Mouse (Mus musculus) brain, embryonic 14.5 days (tissue): ENCODE data around the gene Pxdn. TPM values are rescaled to one million over a fixed set of nuclear protein-coding genes. Genes with fewer than 3 reads are reported as not detected.

Source experiments
- DNase-seq: peaks from one replicate; pipeline ENCODE4 v3.0.0-alpha.2; 2011; ENCODE audit warnings: low read depth
- CTCF ChIP-seq: fragments of 200-500 bp; IDR thresholded peaks from 2 replicates; pipeline ENCODE4 v1.5.1; 2012; ENCODE audit warnings: inconsistent platforms, mild to moderate bottlenecking, moderate library complexity, borderline replicate concordance; ENCODE audit not compliant: insufficient read depth, insufficient read length; ENCODE audit errors: extremely low read depth
- POLR2A ChIP-seq: fragments of 200-500 bp; IDR thresholded peaks from 2 replicates; pipeline ENCODE4 v1.6.1; 2012; ENCODE audit warnings: mild to moderate bottlenecking, inconsistent platforms, borderline replicate concordance; ENCODE audit not compliant: poor library complexity, insufficient read depth, insufficient read length, severe bottlenecking; ENCODE audit errors: extremely low read depth
- polyA plus RNA-seq: library from polyadenylated mRNA; depleted of rRNA; stranded (reverse); fragments of >200 nt; gene quantifications from 2 replicates; pipeline ENCODE4 v1.2.3, GENCODE M21; 2012

Pxdn gene
- polyA plus RNA-seq, 1 experiment: 174 TPM

DNA sequence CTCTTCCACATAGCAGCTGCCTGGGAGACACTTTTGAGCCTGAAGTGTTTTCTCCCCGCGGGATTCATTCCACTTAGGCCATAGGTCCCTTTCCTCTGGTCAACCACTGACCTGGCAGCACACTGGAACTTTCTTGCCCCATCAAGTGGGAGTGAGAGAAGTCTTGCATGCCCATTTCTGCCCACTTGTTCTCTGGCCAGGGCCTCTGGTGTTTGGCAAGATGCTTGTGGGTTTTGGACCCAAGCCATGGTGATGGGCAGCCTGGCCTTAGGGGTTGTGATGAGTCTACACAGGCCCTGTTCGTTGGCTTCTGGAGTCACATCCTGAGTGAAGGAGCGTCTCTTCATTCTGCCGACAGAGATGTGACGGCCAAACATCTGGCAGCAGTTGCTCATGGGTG is 47.7 kb downstream of the Pxdn start:
- TF ChIP-seq POLR2A: no peak
- TF ChIP-seq CTCF: no peak
- DNase-seq: no peak

GRCm38 (mm10) chr12:29986241-29986640 is 48.8 kb downstream of the Pxdn start:
- TF ChIP-seq CTCF (no peak), POLR2A (no peak)
- no peak for DNase-seq

GRCm38 (mm10) chr12:29998895-29999294 is 61.5 kb downstream of the Pxdn start:
- no peak for DNase-seq
- TF ChIP-seq POLR2A (no peak), CTCF (no peak)

GRCm38 (mm10) chr12:30001951-30002350 is 64.5 kb downstream of the Pxdn start:
- no peak for DNase-seq
- TF ChIP-seq CTCF (no peak), POLR2A (no peak)

DNA sequence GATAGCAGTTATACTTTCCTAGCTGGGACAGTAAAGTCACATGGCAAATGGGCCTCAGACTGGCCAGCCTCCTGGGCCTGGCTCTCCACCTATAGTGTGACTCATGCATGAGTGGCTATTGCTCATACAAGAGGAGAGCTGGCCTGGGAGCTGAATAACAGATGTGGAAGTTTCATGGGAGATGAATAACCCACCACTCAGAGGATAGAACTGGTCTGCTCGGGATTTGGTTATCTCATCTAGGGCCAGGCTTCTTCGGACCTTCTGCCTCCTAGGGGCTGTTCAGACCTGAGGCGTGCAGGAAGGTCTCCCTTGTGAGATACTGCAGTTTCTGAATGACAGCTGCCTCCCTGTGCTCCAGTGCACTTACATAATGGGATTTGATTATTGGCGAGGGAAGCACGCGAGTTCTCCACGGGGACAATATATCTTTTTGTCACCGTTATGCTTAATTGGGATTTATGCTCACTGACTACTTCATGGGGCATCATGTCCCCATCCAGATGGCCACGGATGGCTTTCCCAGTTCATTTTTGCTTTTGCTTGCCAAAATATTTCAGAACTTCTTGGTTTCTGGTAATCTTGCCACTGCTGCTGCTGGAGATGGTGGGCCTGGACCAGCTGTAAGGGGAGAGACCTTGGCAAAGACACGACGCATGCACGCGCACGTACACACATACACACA is 66.4 kb downstream of the Pxdn start:
- DNase-seq: peak; percentile 83

DNA sequence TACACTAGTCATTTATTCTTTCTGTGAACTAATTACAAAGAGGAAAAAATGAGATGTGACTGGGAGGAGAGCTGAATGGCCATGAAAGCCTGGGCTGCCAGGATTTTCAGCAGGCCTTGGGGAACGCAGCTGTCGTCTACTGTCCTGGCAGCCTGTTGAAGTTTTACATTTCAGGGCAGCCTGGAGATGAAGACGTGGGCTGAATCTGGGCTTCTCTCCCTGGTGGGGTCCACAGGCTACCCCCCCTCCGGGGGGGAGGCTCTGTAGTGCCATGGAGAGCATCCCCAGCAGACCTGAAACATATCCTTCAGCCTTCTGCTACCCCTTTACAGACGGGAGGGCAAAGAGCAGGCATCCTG is 66.9 kb downstream of the Pxdn start:
- no peak for TF ChIP-seq CTCF
- no peak for TF ChIP-seq POLR2A
- no peak for DNase-seq

More for the DNA sequence above, 66.4 kb downstream of the Pxdn start:
- TF ChIP-seq POLR2A (no peak), CTCF (no peak)

- DNase-seq: no peak
- TF ChIP-seq CTCF: no peak
- no peak for TF ChIP-seq POLR2A
These were observed 69.2 kb downstream of the Pxdn start for GRCm38 (mm10) chr12:30006586-30006985.

DNA sequence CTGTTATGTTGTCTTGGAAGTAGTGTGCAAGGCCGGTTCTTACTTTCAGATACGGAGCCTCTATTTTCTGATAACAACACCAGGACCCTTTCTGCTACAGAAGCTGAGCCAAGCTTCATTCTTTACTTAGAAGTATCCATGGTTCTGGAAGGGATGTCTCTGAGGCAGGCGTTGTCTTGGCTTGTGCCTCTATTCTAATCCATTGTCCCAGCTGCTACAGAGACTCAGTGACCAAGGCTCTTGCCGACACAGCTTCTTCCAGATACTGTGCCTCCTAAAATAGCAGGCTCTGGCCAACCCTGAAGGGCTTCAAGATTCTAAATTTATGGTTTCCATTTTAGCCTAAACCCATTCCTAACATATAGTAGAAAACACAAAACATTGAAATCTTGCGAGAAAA is 71.3 kb downstream of the Pxdn start:
- TF ChIP-seq POLR2A (no peak), CTCF (no peak)
- DNase-seq: no peak

DNA sequence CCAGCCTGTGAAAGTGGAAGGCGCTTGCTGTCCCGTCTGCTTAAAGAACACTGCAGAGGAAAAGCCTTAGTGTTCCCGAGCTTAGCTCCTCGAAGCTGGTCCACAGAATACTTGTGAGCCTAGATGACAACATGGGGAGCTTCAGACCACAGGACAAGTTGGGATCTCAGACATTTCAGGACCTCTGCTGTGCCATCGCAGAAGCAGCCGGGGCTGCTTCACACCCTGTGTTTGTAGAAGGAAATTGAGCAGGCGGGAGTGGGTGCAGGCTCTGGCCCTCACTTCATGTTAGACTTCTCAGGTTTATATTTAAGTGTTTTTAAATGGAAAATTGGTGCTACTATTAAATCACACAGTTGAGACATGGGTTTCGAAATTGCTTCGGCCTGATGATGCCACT is 78.1 kb downstream of the Pxdn start:
- DNase-seq: no peak
- no peak for TF ChIP-seq CTCF
- TF ChIP-seq POLR2A: no peak

- no peak for TF ChIP-seq POLR2A
- TF ChIP-seq CTCF: no peak
- DNase-seq: peak; percentile 32
These were observed 79.7 kb downstream of the Pxdn start for GRCm38 (mm10) chr12:30017131-30017530.

DNA sequence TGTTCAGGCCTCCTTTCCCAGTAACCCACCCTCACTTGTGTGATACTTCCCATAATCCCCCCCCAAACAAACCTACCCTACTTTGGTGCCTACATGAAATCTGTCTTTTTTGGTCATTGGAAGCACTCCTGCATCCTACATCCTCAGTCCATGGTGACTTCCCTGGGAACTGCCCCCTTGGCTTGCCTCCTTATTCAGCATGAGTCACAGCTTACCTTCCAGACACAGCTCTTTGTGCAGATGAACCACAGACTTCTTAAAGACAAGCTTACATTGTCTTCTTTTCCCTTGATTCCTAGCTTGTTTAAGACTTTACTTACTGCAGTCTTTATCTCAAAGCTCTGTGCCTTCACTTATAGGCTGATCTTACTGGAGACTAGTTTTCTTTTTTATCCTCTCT is 83.0 kb downstream of the Pxdn start:
- no peak for DNase-seq
- TF ChIP-seq CTCF: no peak
- no peak for TF ChIP-seq POLR2A

GRCm38 (mm10) chr12:30023491-30023890 is 86.1 kb downstream of the Pxdn start:
- TF ChIP-seq CTCF: no peak
- TF ChIP-seq POLR2A: no peak
- peak; percentile 59 for DNase-seq

DNA sequence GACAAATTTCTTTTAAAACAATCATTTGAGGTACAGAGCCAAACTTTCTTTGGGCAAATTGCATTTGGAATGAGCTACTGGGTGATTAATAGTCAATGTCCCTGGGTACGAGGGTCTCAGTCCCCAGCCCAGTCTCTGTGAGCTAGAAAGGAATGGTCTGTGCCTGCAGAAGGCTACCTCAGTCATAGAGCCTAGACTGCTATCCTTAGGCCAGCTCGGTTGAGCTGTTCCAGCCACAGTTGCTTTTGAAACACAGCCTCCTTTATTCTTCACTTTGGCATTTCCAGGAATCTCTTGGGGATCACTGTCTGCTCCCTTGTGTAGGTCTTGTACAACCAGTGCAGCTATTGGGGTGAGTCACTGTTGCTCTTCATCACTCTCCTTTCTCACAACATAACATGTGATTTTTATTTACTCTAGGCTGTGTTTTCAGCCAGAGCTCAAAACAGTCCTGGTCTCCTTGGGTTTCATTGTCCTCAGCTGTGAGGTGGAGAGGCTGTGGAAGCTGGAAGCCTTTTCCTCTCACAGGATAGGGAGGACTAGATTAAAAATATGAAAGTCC is 86.9 kb downstream of the Pxdn start:
- TF ChIP-seq CTCF (no peak), POLR2A (no peak)
- DNase-seq: no peak

- TF ChIP-seq POLR2A (no peak), CTCF (no peak)
- DNase-seq: no peak
These were observed 90.4 kb downstream of the Pxdn start for GRCm38 (mm10) chr12:30027721-30028340.

DNA sequence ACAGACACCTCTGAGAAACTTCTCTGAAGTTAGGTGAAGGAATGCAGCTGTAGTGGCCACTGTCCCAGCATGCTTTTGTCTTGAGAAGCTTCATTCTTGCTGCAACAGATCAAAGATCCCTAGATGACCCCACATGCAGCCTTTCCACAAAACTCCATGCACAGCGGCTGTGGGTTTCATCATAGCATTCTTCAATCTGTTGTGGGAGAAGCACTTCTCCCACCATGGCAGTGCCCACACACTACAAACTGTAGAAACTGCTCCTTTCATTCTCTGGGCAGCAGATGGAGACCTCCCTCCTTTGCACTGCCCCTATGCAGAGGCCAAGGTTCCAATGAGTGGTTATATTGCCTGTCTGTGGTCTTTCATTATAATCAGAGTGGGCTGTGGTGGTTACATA is 91.7 kb downstream of the Pxdn start:
- TF ChIP-seq POLR2A (no peak), CTCF (no peak)

GRCm38 (mm10) chr12:30030571-30030970 is 93.2 kb downstream of the Pxdn start:
- no peak for TF ChIP-seq POLR2A
- TF ChIP-seq CTCF: no peak
- no peak for DNase-seq

More for the DNA sequence above, 91.7 kb downstream of the Pxdn start:
- DNase-seq: no peak
